Mouse (Mus musculus) A20 (cell line): ENCODE data around the gene Lamb3.

Experiments used
- DNase-seq: peaks from one replicate; pipeline ENCODE4 v3.0.0-alpha.2; 2011; ENCODE audit warnings: low read depth, low spot score

The Lamb3 gene

GRCm38 (mm10) chr1:193310519-193311085 lies 103.1 kb downstream of the Lamb3 start:
- DNase-seq: no peak

GRCm38 (mm10) chr1:193311596-193311995 lies 104.1 kb downstream of the Lamb3 start:
- DNase-seq: no peak

GRCm38 (mm10) chr1:193315705-193316357 lies 108.3 kb downstream of the Lamb3 start:
- no peak for DNase-seq

GRCm38 (mm10) chr1:193316358-193316750 lies 108.9 kb downstream of the Lamb3 start:
- DNase-seq: no peak

- DNase-seq: no peak
Observed at GRCm38 (mm10) chr1:193317159-193317559, 109.7 kb downstream of the Lamb3 start.

GRCm38 (mm10) chr1:193319721-193320120 lies 112.2 kb downstream of the Lamb3 start:
- DNase-seq: no peak

GRCm38 (mm10) chr1:193320398-193320797 lies 112.9 kb downstream of the Lamb3 start:
- no peak for DNase-seq

GRCm38 (mm10) chr1:193323686-193324085 lies 116.2 kb downstream of the Lamb3 start:
- DNase-seq: no peak

GRCm38 (mm10) chr1:193324224-193324623 lies 116.7 kb downstream of the Lamb3 start:
- peak; percentile 26 for DNase-seq

GRCm38 (mm10) chr1:193325891-193326290 lies 118.4 kb downstream of the Lamb3 start:
- DNase-seq: no peak

- DNase-seq: no peak
Observed at GRCm38 (mm10) chr1:193326456-193327145, 119.1 kb downstream of the Lamb3 start.

GRCm38 (mm10) chr1:193327216-193327615 lies 119.7 kb downstream of the Lamb3 start:
- no peak for DNase-seq

- no peak for DNase-seq
Observed at GRCm38 (mm10) chr1:193327686-193328085, 120.2 kb downstream of the Lamb3 start.

- DNase-seq: no peak
Observed at GRCm38 (mm10) chr1:193329557-193329956, 122.1 kb downstream of the Lamb3 start.

GRCm38 (mm10) chr1:193330172-193330571 lies 122.7 kb downstream of the Lamb3 start:
- peak; percentile 37 for DNase-seq

GRCm38 (mm10) chr1:193330626-193331025 lies 123.1 kb downstream of the Lamb3 start:
- no peak for DNase-seq

- DNase-seq: no peak
Observed at GRCm38 (mm10) chr1:193332018-193332417, 124.5 kb downstream of the Lamb3 start.

- DNase-seq: no peak
Observed at GRCm38 (mm10) chr1:193332671-193333070, 125.2 kb downstream of the Lamb3 start.

- no peak for DNase-seq
Observed at GRCm38 (mm10) chr1:193333776-193334175, 126.3 kb downstream of the Lamb3 start.

- DNase-seq: no peak
Observed at GRCm38 (mm10) chr1:193334546-193334945, 127.0 kb downstream of the Lamb3 start.

GRCm38 (mm10) chr1:193336122-193337017 lies 128.9 kb downstream of the Lamb3 start:
- no peak for DNase-seq

- no peak for DNase-seq
Observed at GRCm38 (mm10) chr1:193337018-193337321, 129.5 kb downstream of the Lamb3 start.
